23 mouse cellular contexts compared by ENCODE assay signal in genomic region chr9:115999361-115999990, GRCm38 (mm10).
DNase-seq lines count a peak whose midpoint lies in the region; ATAC-seq and TF ChIP-seq lines count a peak whose summit lies in the region.
"Had no signal": no experiment of that assay in that cellular context is flagged by ENCODE, and none has a peak within 500 bp of the region (broad histone marks: within the 10 kb centered on the region; RNA-seq: fewer than 3 reads in every experiment).

No protein-coding gene starts in this region.

- WGBS in spleen, adult 2 months, result 69% methylated on average over 8 of the region's 8 CpGs
- 76% methylated on average over 8 of the region's 8 CpGs for WGBS in kidney, postnatal 0 days

- peak; percentile 44; the same call in 1 of the 2 replicates for TF ChIP-seq EP300 in CH12.LX (IDR thresholded peaks at IDR 0.05; ENCODE audit: low read length)

- dilution Hi-C loops in CH12.LX (cut with MboI; ENCODE audit: extremely low pct_ligation_motif_present, extremely low pct_unique_long_range_greater_than_20kb, low sequenced_read_pairs), result no loop called here

- H3K27me3 ChIP-seq in spleen, adult 2 months (ENCODE audit: control insufficient read depth, insufficient read depth, low read length), result no peaks in the 10 kb centered on the region
- H3K27me3 ChIP-seq in CH12.LX (replicated peaks), result no peaks in the 10 kb centered on the region
- no peaks in the 10 kb centered on the region for H3K27me3 ChIP-seq in kidney, postnatal 0 days (ENCODE audit: insufficient read depth, low read length)
- H3K27me3 ChIP-seq: embryonic facial prominence, embryonic 13.5 days; limb, embryonic 12.5 days; liver, embryonic 13.5 days; lung, embryonic 15.5 days; midbrain, embryonic 15.5 days; neural tube, embryonic 12.5 days had no signal

- no peak for TF ChIP-seq RAD21 in CH12.LX (IDR thresholded peaks at IDR 0.05; ENCODE audit: low read depth, low read length)

- peak overlapping the region; percentile 82 for H3K4me2 ChIP-seq in CH12.LX (ENCODE audit: insufficient read depth, low read depth, poor library complexity, severe bottlenecking)
- H3K4me2 ChIP-seq in kidney, postnatal 0 days (ENCODE audit: low read length), result peak overlapping the region; percentile 21; the same call in 1 of the 2 replicates
- H3K4me2 ChIP-seq: embryonic facial prominence, embryonic 13.5 days; limb, embryonic 12.5 days; liver, embryonic 13.5 days; lung, embryonic 15.5 days; midbrain, embryonic 15.5 days; neural tube, embryonic 12.5 days had no signal

- no peak for TF ChIP-seq POLR2A in spleen, adult 2 months (IDR thresholded peaks at IDR 0.05; ENCODE audit: low read depth, low read length)
- TF ChIP-seq POLR2A in CH12.LX (IDR thresholded peaks at IDR 0.05; ENCODE audit: low read depth, low read length), result no peak

- H3K9ac ChIP-seq in CH12.LX (ENCODE audit: insufficient read depth, low read depth), result peak overlapping the region; percentile 34; the same call in 1 of the 2 replicates
- no peak overlapping the region for H3K9ac ChIP-seq in kidney, postnatal 0 days (ENCODE audit: low read depth, low read length)
- H3K9ac ChIP-seq: embryonic facial prominence, embryonic 13.5 days; forebrain, postnatal 0 days; limb, embryonic 12.5 days; liver, embryonic 13.5 days; lung, embryonic 15.5 days; midbrain, embryonic 15.5 days; neural tube, embryonic 12.5 days had no signal

- TF ChIP-seq CTCF in spleen, adult 2 months (IDR thresholded peaks at IDR 0.05; ENCODE audit: extremely low read depth, insufficient read depth, insufficient read length, insufficient replicate concordance), result no peak
- no peak for TF ChIP-seq CTCF in CH12.LX (conservative IDR thresholded peaks at IDR 0.05 in 1 of 2, IDR thresholded peaks at IDR 0.05 in 1 of 2; ENCODE audit: low read depth in 2 of 2, low read length in 2 of 2)
- no peak for TF ChIP-seq CTCF in kidney, postnatal 0 days (IDR thresholded peaks at IDR 0.05; ENCODE audit: low read depth)

- intact Hi-C loops in left cerebral cortex, postnatal 36 days (cut with DNase I), result no loop called here

- ATAC-seq in kidney, postnatal 0 days (replicated peaks; ENCODE audit: low FRiP score, low read depth), result peak; percentile 82; the same call in 1 of the 2 replicates
- ATAC-seq: forebrain, postnatal 0 days; inflammation-experienced regulatory T-cells, adult 6 months; midbrain, embryonic 15.5 days; Patski had no signal

- no peaks in the 10 kb centered on the region for H3K36me3 ChIP-seq in spleen, adult 2 months (ENCODE audit: control insufficient read depth, insufficient read depth, low read length)
- H3K36me3 ChIP-seq in CH12.LX (replicated peaks in 1 of 2; ENCODE audit: control insufficient read depth in 1 of 2, insufficient read depth in 1 of 2, low read length in 1 of 2), result no peaks in the 10 kb centered on the region
- H3K36me3 ChIP-seq in kidney, postnatal 0 days (ENCODE audit: insufficient read depth, low read length), result no peaks in the 10 kb centered on the region
- H3K36me3 ChIP-seq: embryonic facial prominence, embryonic 13.5 days; hindbrain, embryonic 10.5 days; limb, embryonic 12.5 days; liver, embryonic 13.5 days; lung, embryonic 15.5 days; midbrain, embryonic 15.5 days; neural tube, embryonic 12.5 days had no signal

- in situ Hi-C loops in CH12.LX (cut with MboI; ENCODE audit: low pct_ligation_motif_present, low pct_unique_long_range_greater_than_20kb, low sequenced_read_pairs), result no loop called here

- no peak overlapping the region for H3K4me3 ChIP-seq in spleen, adult 2 months (ENCODE audit: extremely low read depth, insufficient read depth, insufficient read length)
- H3K4me3 ChIP-seq in CH12.LX (replicated peaks in 1 of 3; ENCODE audit: low read depth in 2 of 3, low read length in 2 of 3, poor library complexity in 1 of 3), result no peak overlapping the region
- H3K4me3 ChIP-seq in kidney, postnatal 0 days (replicated peaks; ENCODE audit: low read depth, low read length), result no peak overlapping the region
- H3K4me3 ChIP-seq: embryonic facial prominence, embryonic 13.5 days; hindbrain, embryonic 10.5 days; left cerebral cortex, adult 2 months; limb, embryonic 12.5 days; liver, embryonic 13.5 days; lung, embryonic 15.5 days; midbrain, embryonic 15.5 days; neural tube, embryonic 12.5 days had no signal

- no peak for DNase-seq in spleen, adult 2 months (ENCODE audit: low read depth in 1 of 2, low spot score in 2 of 2)
- DNase-seq in spleen, adult 12 weeks (ENCODE audit: low spot score), result no peak
- DNase-seq in CH12.LX (ENCODE audit: extremely low read depth) (no peak), adipocyte (ENCODE audit: low spot score) (no peak)
- peak; percentile 18 for DNase-seq in kidney, postnatal 0 days (ENCODE audit: low spot score)
- DNase-seq in embryo, embryonic 10 days (ENCODE audit: low spot score), result no peak
- no peak for DNase-seq in left cerebral cortex, postnatal 36 days (ENCODE audit: low spot score in 2 of 2)
- DNase-seq: adrenal gland, postnatal 36 days; cerebellum, adult 2 months; forebrain, postnatal 0 days; heart, adult 18-20 months; liver, embryonic 13.5 days; thymus, postnatal 4 days had no signal

- no peaks in the 10 kb centered on the region for H3K79me2 ChIP-seq in CH12.LX (replicated peaks; ENCODE audit: control insufficient read depth, extremely low read depth, insufficient read depth, poor library complexity, severe bottlenecking)

- no peaks in the 10 kb centered on the region for H3K9me3 ChIP-seq in CH12.LX (replicated peaks; ENCODE audit: low read length)
- H3K9me3 ChIP-seq in kidney, postnatal 0 days (replicated peaks; ENCODE audit: low read length), result no peaks in the 10 kb centered on the region
- H3K9me3 ChIP-seq: embryonic facial prominence, embryonic 13.5 days; hindbrain, embryonic 10.5 days; limb, embryonic 12.5 days; liver, embryonic 13.5 days; lung, embryonic 15.5 days; midbrain, embryonic 15.5 days; neural tube, embryonic 12.5 days had no signal

- H3K4me1 ChIP-seq in spleen, adult 2 months (ENCODE audit: control insufficient read depth, insufficient read depth, insufficient read length), result peaks cover 3% of the 10 kb centered on the region; the same call in 1 of the 2 replicates
- peaks cover 4 to 21% of the 10 kb centered on the region in 2 experiments for H3K4me1 ChIP-seq in CH12.LX (ENCODE audit: control insufficient read depth in 1 of 2, insufficient read depth in 2 of 2)
- H3K4me1 ChIP-seq in kidney, postnatal 0 days (replicated peaks; ENCODE audit: insufficient read depth, low read length), result no peaks in the 10 kb centered on the region
- H3K4me1 ChIP-seq: hindbrain, embryonic 10.5 days; liver, embryonic 13.5 days; midbrain, embryonic 15.5 days had no signal

- peak overlapping the region; percentile 64; the same call in 1 of the 2 replicates for H3K27ac ChIP-seq in spleen, adult 2 months (ENCODE audit: insufficient read depth, low read length)
- no peak overlapping the region for H3K27ac ChIP-seq in CH12.LX (ENCODE audit: insufficient read depth, low read depth)
- peak overlapping the region; percentile 56; the same call in 1 of the 2 replicates for H3K27ac ChIP-seq in kidney, postnatal 0 days
- H3K27ac ChIP-seq: embryonic facial prominence, embryonic 13.5 days; hindbrain, embryonic 10.5 days; left cerebral cortex, adult 2 months; limb, embryonic 12.5 days; liver, embryonic 13.5 days; lung, embryonic 15.5 days; midbrain, embryonic 15.5 days; neural tube, embryonic 12.5 days; stomach, postnatal 0 days had no signal

TF ChIP-seq in CH12.LX, 34 proteins besides CTCF, POLR2A, EP300 and RAD21:
- TF ChIP-seq IRF4 (IDR thresholded peaks at IDR 0.05; ENCODE audit: low read depth, low read length), result peak; percentile 40; the same call in 1 of the 2 replicates
- TF ChIP-seq ELF1 (IDR thresholded peaks at IDR 0.05; ENCODE audit: low read depth, low read length), result 0 out of 2 replicates have a peak, but pooled peaks have one; percentile 34
- TF ChIP-seq MAFK (IDR thresholded peaks at IDR 0.05; ENCODE audit: insufficient replicate concordance, low read length), result no peak
TF ChIP-seq in CH12.LX: peak in this region for 2.
